ENCODE assay signal across 27 mouse cellular contexts in genomic region chr17:49544561-49544960, GRCm38 (mm10). TPM values are rescaled to one million over a fixed set of nuclear protein-coding genes. Genes with fewer than 3 reads are reported as not detected.
"Had no signal": no experiment of that assay in that cellular context is flagged by ENCODE, and none has a peak within 500 bp of the region (broad histone marks: within the 10 kb centered on the region; RNA-seq: fewer than 3 reads in every experiment).

No protein-coding gene starts in this region.

- DNase-seq: gastrocnemius, postnatal 25 days; heart, adult 18-20 months; heart, postnatal 10 days; heart, postnatal 4 days; kidney, adult 18-20 months; kidney, adult 8-10 months; kidney, postnatal 10 days; kidney, postnatal 25 days; kidney, postnatal 4 days; liver; liver, embryonic 13.5 days; liver, postnatal 0 days had no signal

- H3K4me2 ChIP-seq: heart, embryonic 12.5 days; hindbrain, embryonic 12.5 days; hindbrain, embryonic 14.5 days; intestine, embryonic 15.5 days; limb, embryonic 12.5 days; liver, embryonic 11.5 days; liver, embryonic 13.5 days; liver, embryonic 15.5 days had no signal

- H3K9me3 ChIP-seq: heart, embryonic 10.5 days; heart, embryonic 12.5 days; hindbrain, embryonic 10.5 days; hindbrain, embryonic 12.5 days; intestine, embryonic 15.5 days; limb, embryonic 10.5 days; limb, embryonic 12.5 days; liver, embryonic 13.5 days; liver, embryonic 15.5 days had no signal

- ATAC-seq: hindbrain, embryonic 16.5 days; inflammation-experienced regulatory T-cells, adult 6 months; intestine, embryonic 15.5 days; intestine, postnatal 0 days; liver, postnatal 0 days had no signal

- H3K36me3 ChIP-seq: hindbrain, embryonic 10.5 days; hindbrain, embryonic 12.5 days; intestine, embryonic 15.5 days; liver, embryonic 13.5 days; liver, embryonic 15.5 days had no signal

- H3K4me1 ChIP-seq: liver, embryonic 13.5 days; liver, embryonic 15.5 days had no signal

- H3K4me3 ChIP-seq: heart, embryonic 10.5 days; heart, embryonic 12.5 days; hindbrain, embryonic 10.5 days; hindbrain, embryonic 12.5 days; intestine, embryonic 15.5 days; layer of hippocampus, adult 2 months; left cerebral cortex, adult 2 months; limb, embryonic 10.5 days; limb, embryonic 12.5 days; liver, embryonic 13.5 days; liver, embryonic 15.5 days had no signal

- H3K9ac ChIP-seq: heart, embryonic 12.5 days; hindbrain, embryonic 12.5 days; hindbrain, embryonic 14.5 days; intestine, embryonic 15.5 days; limb, embryonic 12.5 days; liver, embryonic 13.5 days; liver, embryonic 15.5 days; liver, postnatal 0 days had no signal

- H3K27ac ChIP-seq: heart, embryonic 10.5 days; hindbrain, embryonic 10.5 days; hindbrain, embryonic 12.5 days; hindbrain, embryonic 14.5 days; intestine, embryonic 15.5 days; left cerebral cortex, adult 2 months; limb, embryonic 10.5 days; limb, embryonic 12.5 days; liver, embryonic 13.5 days; liver, embryonic 15.5 days had no signal

- H3K27me3 ChIP-seq: heart, embryonic 12.5 days; hindbrain, embryonic 12.5 days; intestine, embryonic 15.5 days; limb, embryonic 12.5 days; liver, embryonic 13.5 days; liver, embryonic 15.5 days had no signal

RNA-seq across cellular contexts. Expression of gene Daam2, which starts 19.6 kb away (rescaled TPM):
- polyA plus RNA-seq: inflammation-experienced regulatory T-cells, adult 6 months had no signal
